Mouse (Mus musculus): Measurements from ENCODE around the gene Mphosph9.

- TF ChIP-seq CTCF (IDR thresholded peaks at IDR 0.05; ENCODE audit: low read depth) (no peak), EP300 (IDR thresholded peaks at IDR 0.05; ENCODE audit: low read depth) (no peak)
These were observed 72.6 kb downstream of the Mphosph9 start for GRCm38 (mm10) chr5:124255141-124255540.

All from liver, postnatal 0 days (tissue).